Mouse (Mus musculus): ENCODE data around the gene Plcl1. TPM values are rescaled to one million over a fixed set of nuclear protein-coding genes. Genes with fewer than 3 reads are reported as not detected.

Gene Plcl1
- total and polyA plus RNA-seq, 3 experiments: not detected

GRCm38 (mm10) chr1:55572664-55573063 lies 166.9 kb downstream of the Plcl1 start:
- no peaks in the 10 kb centered on the region for H3K27me3 ChIP-seq (ENCODE audit: control insufficient read depth in 1 of 2, insufficient read depth in 2 of 2, low read length in 2 of 2)
- H3K9me3 ChIP-seq (replicated peaks; ENCODE audit: insufficient read depth, low read length): no peaks in the 10 kb centered on the region
- TF ChIP-seq MYB (IDR thresholded peaks at IDR 0.05; ENCODE audit: low read depth, low read length): no peak
- no peak for TF ChIP-seq USF1 (IDR thresholded peaks at IDR 0.05; ENCODE audit: low read depth, low read length)
- no peak for TF ChIP-seq NRF1 (IDR thresholded peaks at IDR 0.05; ENCODE audit: insufficient read depth, low read depth, low read length, poor library complexity, severe bottlenecking)
- TF ChIP-seq SIN3A (IDR thresholded peaks at IDR 0.05; ENCODE audit: low read length): no peak
- no peak for TF ChIP-seq MXI1 (IDR thresholded peaks at IDR 0.05; ENCODE audit: low read depth, low read length)
- TF ChIP-seq ETS1 (IDR thresholded peaks at IDR 0.05; ENCODE audit: low read depth, low read length): no peak
- TF ChIP-seq CHD1 (IDR thresholded peaks at IDR 0.05; ENCODE audit: low read depth, low read length): no peak
- H3K79me2 ChIP-seq (ENCODE audit: control insufficient read depth, insufficient read depth, low read length, poor library complexity): no peaks in the 10 kb centered on the region
- H3K9ac ChIP-seq (ENCODE audit: control insufficient read depth, low read depth, low read length, poor library complexity, severe bottlenecking): no peak overlapping the region
- no peaks in the 10 kb centered on the region for H3K4me1 ChIP-seq (ENCODE audit: control insufficient read depth in 1 of 2, insufficient read depth in 2 of 2, low read length in 2 of 2)
- H3K4me3 ChIP-seq (ENCODE audit: control insufficient read depth in 1 of 2, insufficient read depth in 1 of 2, low read depth in 2 of 2, low read length in 2 of 2): no peak overlapping the region
- no peak overlapping the region for H3K27ac ChIP-seq (ENCODE audit: control insufficient read depth, low read depth, low read length)
- DNase-seq (ENCODE audit: low read depth, low spot score): no peak
- H3K36me3 ChIP-seq (ENCODE audit: control insufficient read depth in 1 of 2, insufficient read depth in 2 of 2, low read length in 2 of 2): 0 out of 4 replicates have a peak, but pooled peaks cover 0 to 1% of the 10 kb centered on the region in 2 experiments

- Histone ChIP-seq H3K4me3 (ENCODE audit: control insufficient read depth in 1 of 2, insufficient read depth in 1 of 2, low read depth in 2 of 2, low read length in 2 of 2) (no peak overlapping the region), H3K9ac (ENCODE audit: control insufficient read depth, low read depth, low read length, poor library complexity, severe bottlenecking) (no peak overlapping the region), H3K9me3 (replicated peaks; ENCODE audit: insufficient read depth, low read length) (no peaks in the 10 kb centered on the region), H3K27me3 (ENCODE audit: control insufficient read depth in 1 of 2, insufficient read depth in 2 of 2, low read length in 2 of 2) (no peaks in the 10 kb centered on the region), H3K36me3 (ENCODE audit: control insufficient read depth in 1 of 2, insufficient read depth in 2 of 2, low read length in 2 of 2) (no peaks in the 10 kb centered on the region), H3K4me1 (ENCODE audit: control insufficient read depth in 1 of 2, insufficient read depth in 2 of 2, low read length in 2 of 2) (no peaks in the 10 kb centered on the region), H3K79me2 (ENCODE audit: control insufficient read depth, insufficient read depth, low read length, poor library complexity) (no peaks in the 10 kb centered on the region), H3K27ac (ENCODE audit: control insufficient read depth, low read depth, low read length) (no peak overlapping the region)
- DNase-seq (ENCODE audit: low read depth, low spot score): no peak
- TF ChIP-seq MEF2A (IDR thresholded peaks at IDR 0.05; ENCODE audit: extremely low read depth, insufficient replicate concordance, low read depth, low read length, poor library complexity, severe bottlenecking) (no peak), CTCF (IDR thresholded peaks at IDR 0.05 in 2 of 3, conservative IDR thresholded peaks at IDR 0.05 in 1 of 3; ENCODE audit: control insufficient read depth in 1 of 3, insufficient read depth in 1 of 3, low read depth in 2 of 3, low read length in 3 of 3, poor library complexity in 1 of 3, severe bottlenecking in 1 of 3) (no peak), HCFC1 (IDR thresholded peaks at IDR 0.05; ENCODE audit: low read depth, low read length) (no peak), EP300 (IDR thresholded peaks at IDR 0.05; ENCODE audit: low read depth in 1 of 2, low read length in 2 of 2) (no peak), KAT2A (conservative IDR thresholded peaks at IDR 0.05; ENCODE audit: low read depth, low read length) (no peak), MYC (IDR thresholded peaks at IDR 0.05; ENCODE audit: low read depth, low read length) (no peak), MAFK (IDR thresholded peaks at IDR 0.05; ENCODE audit: borderline replicate concordance, low read depth, low read length) (no peak), USF1 (IDR thresholded peaks at IDR 0.05; ENCODE audit: low read depth, low read length) (no peak), ELF1 (IDR thresholded peaks at IDR 0.05; ENCODE audit: low read depth, low read length) (no peak), TBP (IDR thresholded peaks at IDR 0.05; ENCODE audit: low read depth, low read length) (no peak)
These were observed 170.2 kb downstream of the Plcl1 start for GRCm38 (mm10) chr1:55575916-55576315.

Data from MEL (cell line).